26 mouse cellular contexts compared by ENCODE assay signal in the genomic region with DNA sequence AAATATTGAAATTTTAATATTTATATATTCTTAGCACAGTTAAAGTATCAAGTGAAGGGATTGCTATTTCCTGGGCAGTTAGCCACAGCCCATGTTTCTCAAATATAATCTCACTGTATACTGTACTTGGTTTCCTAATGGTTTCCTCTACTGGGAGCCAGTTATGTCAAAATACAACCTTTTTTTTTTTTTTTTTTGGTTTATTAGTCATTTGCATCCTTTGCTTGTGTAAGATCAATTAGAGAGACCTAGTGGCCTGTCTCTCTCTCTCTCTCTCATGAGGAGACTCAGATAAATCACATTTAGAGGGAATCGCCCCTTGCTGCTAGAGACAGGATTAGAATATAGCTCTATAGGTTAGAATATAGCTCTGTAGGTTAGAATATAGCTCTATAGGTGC.
A peak's percentile ranks its signal among the peaks of the same experiment; 100 is the strongest.
DNase-seq lines count a peak whose midpoint lies in the region; ATAC-seq lines count a peak whose summit lies in the region.
"Had no signal": no experiment of that assay in that cellular context is flagged by ENCODE, and none has a peak within 500 bp of the region (broad histone marks: within the 10 kb centered on the region; RNA-seq: fewer than 3 reads in every experiment).

No protein-coding gene starts in this region.

- H3K9me3 ChIP-seq in kidney, embryonic 15.5 days (replicated peaks), result no peaks in the 10 kb centered on the region
- H3K9me3 ChIP-seq in kidney, embryonic 16.5 days (ENCODE audit: low read length), result no peaks in the 10 kb centered on the region
- H3K9me3 ChIP-seq in lung, embryonic 16.5 days (ENCODE audit: control insufficient read depth, low read length), result no peaks in the 10 kb centered on the region
- no peaks in the 10 kb centered on the region for H3K9me3 ChIP-seq in hindbrain, embryonic 12.5 days (replicated peaks)
- H3K9me3 ChIP-seq: embryonic facial prominence, embryonic 10.5 days; embryonic facial prominence, embryonic 13.5 days; forebrain, embryonic 12.5 days; forebrain, embryonic 15.5 days; hindbrain, embryonic 13.5 days had no signal

- no peaks in the 10 kb centered on the region for H3K27me3 ChIP-seq in kidney, embryonic 15.5 days
- no peaks in the 10 kb centered on the region for H3K27me3 ChIP-seq in kidney, embryonic 16.5 days (ENCODE audit: insufficient read depth, low read length)
- no peaks in the 10 kb centered on the region for H3K27me3 ChIP-seq in lung, embryonic 16.5 days (ENCODE audit: control insufficient read depth, insufficient read depth, low read depth, low read length)
- H3K27me3 ChIP-seq in hindbrain, embryonic 12.5 days, result no peaks in the 10 kb centered on the region
- H3K27me3 ChIP-seq: CH12.LX; embryonic facial prominence, embryonic 13.5 days; forebrain, embryonic 12.5 days; forebrain, embryonic 15.5 days; hindbrain, embryonic 13.5 days had no signal

- no peak for ATAC-seq in kidney, embryonic 15.5 days (replicated peaks; ENCODE audit: low FRiP score)
- no peak for ATAC-seq in kidney, embryonic 16.5 days (ENCODE audit: low FRiP score, low TSS enrichment)
- ATAC-seq in lung, embryonic 16.5 days (ENCODE audit: low read depth), result peak; percentile 34; the same call in 1 of the 2 replicates
- ATAC-seq in granulocyte monocyte progenitor cell, adult 5-6 weeks (replicated peaks; ENCODE audit: poor library complexity, severe bottlenecking), result peak; percentile 57
- ATAC-seq in hindbrain, embryonic 12.5 days (ENCODE audit: low FRiP score), result no peak
- ATAC-seq: forebrain, embryonic 15.5 days; hindbrain, embryonic 16.5 days had no signal

- H3K4me2 ChIP-seq in kidney, embryonic 15.5 days, result no peak overlapping the region
- H3K4me2 ChIP-seq in kidney, embryonic 16.5 days (replicated peaks; ENCODE audit: low read depth, low read length), result no peak overlapping the region
- H3K4me2 ChIP-seq in lung, embryonic 16.5 days (ENCODE audit: low read depth, low read length), result no peak overlapping the region
- H3K4me2 ChIP-seq in hindbrain, embryonic 12.5 days (replicated peaks), result no peak overlapping the region
- H3K4me2 ChIP-seq: embryonic facial prominence, embryonic 13.5 days; forebrain, embryonic 12.5 days; forebrain, embryonic 15.5 days; heart, embryonic 11.5 days; hindbrain, embryonic 13.5 days had no signal

- peaks cover 24% of the 10 kb centered on the region for H3K4me1 ChIP-seq in kidney, embryonic 15.5 days
- peaks cover 12% of the 10 kb centered on the region; the same call in 1 of the 2 replicates for H3K4me1 ChIP-seq in kidney, embryonic 16.5 days (ENCODE audit: insufficient read depth, low read length)
- H3K4me1 ChIP-seq in lung, embryonic 16.5 days (replicated peaks; ENCODE audit: control insufficient read depth, insufficient read depth, low read length), result peaks cover 19% of the 10 kb centered on the region
- peaks cover 3% of the 10 kb centered on the region; the same call in 1 of the 2 replicates for H3K4me1 ChIP-seq in hindbrain, embryonic 12.5 days
- H3K4me1 ChIP-seq: forebrain, embryonic 15.5 days had no signal

- DNase-seq in lung, postnatal 14 days, result no peak
- DNase-seq: adrenal gland, adult 2 months; adrenal gland, postnatal 14 days; B cell, adult 2 months; cerebellum, adult 11-12 months; cerebellum, adult 8-10 months; cerebellum, postnatal 10 days; cerebellum, postnatal 36 days; embryo, embryonic 11 days; gastrocnemius, postnatal 10 days; gastrocnemius, postnatal 36 days had no signal

- no peaks in the 10 kb centered on the region for H3K36me3 ChIP-seq in kidney, embryonic 15.5 days
- H3K36me3 ChIP-seq in kidney, embryonic 16.5 days (ENCODE audit: insufficient read depth, low read length), result no peaks in the 10 kb centered on the region
- no peaks in the 10 kb centered on the region for H3K36me3 ChIP-seq in lung, embryonic 16.5 days (ENCODE audit: control insufficient read depth, insufficient read depth, low read length)
- no peaks in the 10 kb centered on the region for H3K36me3 ChIP-seq in hindbrain, embryonic 12.5 days
- H3K36me3 ChIP-seq: embryonic facial prominence, embryonic 10.5 days; embryonic facial prominence, embryonic 13.5 days; forebrain, embryonic 12.5 days; forebrain, embryonic 15.5 days; G1E; hindbrain, embryonic 13.5 days had no signal

- H3K9ac ChIP-seq in kidney, embryonic 15.5 days, result no peak overlapping the region
- no peak overlapping the region for H3K9ac ChIP-seq in kidney, embryonic 16.5 days (replicated peaks; ENCODE audit: low read length)
- no peak overlapping the region for H3K9ac ChIP-seq in lung, embryonic 16.5 days (ENCODE audit: low read length)
- H3K9ac ChIP-seq in hindbrain, embryonic 12.5 days, result no peak overlapping the region
- H3K9ac ChIP-seq: embryonic facial prominence, embryonic 13.5 days; forebrain, embryonic 12.5 days; forebrain, embryonic 15.5 days; hindbrain, embryonic 13.5 days had no signal

- WGBS in kidney, embryonic 15.5 days, result 64% methylated on average over 1 of the region's 1 CpGs
- WGBS in kidney, embryonic 16.5 days, result 74% methylated on average over 1 of the region's 1 CpGs
- 63% methylated on average over 1 of the region's 1 CpGs for WGBS in lung, embryonic 16.5 days
- WGBS in hindbrain, embryonic 12.5 days, result 91% methylated on average over 1 of the region's 1 CpGs

- H3K4me3 ChIP-seq in kidney, embryonic 15.5 days (replicated peaks), result no peak overlapping the region
- no peak overlapping the region for H3K4me3 ChIP-seq in kidney, embryonic 16.5 days (ENCODE audit: low read length)
- no peak overlapping the region for H3K4me3 ChIP-seq in lung, embryonic 16.5 days (ENCODE audit: low read length)
- H3K4me3 ChIP-seq in hindbrain, embryonic 12.5 days, result no peak overlapping the region
- H3K4me3 ChIP-seq: embryonic facial prominence, embryonic 10.5 days; embryonic facial prominence, embryonic 13.5 days; erythroblast, embryonic 14.5 days; forebrain, embryonic 12.5 days; forebrain, embryonic 15.5 days; hindbrain, embryonic 13.5 days had no signal

- H3K27ac ChIP-seq in kidney, embryonic 15.5 days, result 0 out of 2 replicates have a peak overlapping the region, but pooled peaks have one; percentile 41
- no peak overlapping the region for H3K27ac ChIP-seq in kidney, embryonic 16.5 days (ENCODE audit: low read length)
- H3K27ac ChIP-seq in lung, embryonic 16.5 days (ENCODE audit: low read length), result peak overlapping the region; percentile 52; the same call in 1 of the 2 replicates
- no peak overlapping the region for H3K27ac ChIP-seq in hindbrain, embryonic 12.5 days
- H3K27ac ChIP-seq: embryonic facial prominence, embryonic 10.5 days; forebrain, embryonic 12.5 days; forebrain, embryonic 15.5 days; hindbrain, embryonic 13.5 days had no signal

Comparison
In these comparisons a context has a peak if more than half of its experiments do, and no peak if none do; other contexts are left out.
1. H3K27ac ChIP-seq: peak in kidney, embryonic 15.5 days (single experiment) and lung, embryonic 16.5 days (single experiment); none in kidney, embryonic 16.5 days (single experiment) and hindbrain, embryonic 12.5 days (single experiment).
2. ATAC-seq: peak in lung, embryonic 16.5 days (single experiment) and granulocyte monocyte progenitor cell, adult 5-6 weeks (single experiment); none in kidney, embryonic 15.5 days (single experiment), kidney, embryonic 16.5 days (single experiment) and hindbrain, embryonic 12.5 days (single experiment).